Mouse (Mus musculus) MEL (cell line): ENCODE measurements around the gene Adgrv1. TPM values are rescaled to one million over a fixed set of nuclear protein-coding genes. Genes with fewer than 3 reads are reported as not detected.

Source experiments
- DNase-seq: peaks from one replicate; pipeline ENCODE4 v3.0.0; 2011; ENCODE audit warnings: low read depth, low spot score
- H3K27ac ChIP-seq: 2 replicates; pipeline ENCODE4 v1.5.1; 2012; ENCODE audit warnings: low read depth, mild to moderate bottlenecking, control low read depth, low read length, moderate library complexity; ENCODE audit not compliant: control insufficient read depth
- H3K27me3 ChIP-seq, 2 experiments: fragments of 150-350 bp in 1 of 2; sonication (generic) in 1 of 2; 2 replicates each; pipeline ENCODE4 v1.6.1; 2012; ENCODE audit warnings: low read length in 2 of 2, mild to moderate bottlenecking in 2 of 2, improper control_type of control experiment in 1 of 2, moderate library complexity in 1 of 2; ENCODE audit not compliant: insufficient read depth in 2 of 2, control insufficient read depth in 1 of 2
- H3K36me3 ChIP-seq, 2 experiments: 2 replicates each; pipeline ENCODE4 v1.6.1; 2012 to 2014; ENCODE audit warnings: low read length in 2 of 2, improper control_type of control experiment in 1 of 2, inconsistent platforms in 1 of 2, mild to moderate bottlenecking in 1 of 2; ENCODE audit not compliant: insufficient read depth in 2 of 2, control insufficient read depth in 1 of 2
- H3K4me1 ChIP-seq, 2 experiments: fragments of 150-350 bp in 1 of 2; sonication (generic) in 1 of 2; 2 replicates each; pipeline ENCODE4 v1.6.1; 2012; ENCODE audit warnings: low read length in 2 of 2, improper control_type of control experiment in 1 of 2, mild to moderate bottlenecking in 1 of 2; ENCODE audit not compliant: insufficient read depth in 2 of 2, control insufficient read depth in 1 of 2
- H3K4me3 ChIP-seq, 2 experiments: fragments of 150-350 bp in 1 of 2; sonication (generic) in 1 of 2; 2 replicates each; pipeline ENCODE4 v1.5.1; 2012; ENCODE audit warnings: low read depth in 2 of 2, low read length in 2 of 2, mild to moderate bottlenecking in 2 of 2, moderate library complexity in 2 of 2, control low read depth in 1 of 2, improper control_type of control experiment in 1 of 2; ENCODE audit not compliant: control insufficient read depth in 1 of 2, insufficient read depth in 1 of 2
- H3K79me2 ChIP-seq: 2 replicates; pipeline ENCODE4 v1.6.1; 2012; ENCODE audit warnings: mild to moderate bottlenecking, low read length, moderate library complexity; ENCODE audit not compliant: control insufficient read depth, poor library complexity, insufficient read depth
- H3K9ac ChIP-seq: 2 replicates; pipeline ENCODE4 v1.6.1; 2012; ENCODE audit warnings: low read depth, mild to moderate bottlenecking, control low read depth, low read length, moderate library complexity; ENCODE audit not compliant: control insufficient read depth, poor library complexity, severe bottlenecking
- H3K9me3 ChIP-seq: fragments of 150-350 bp; sonication (generic); replicated peaks from 2 replicates; pipeline ENCODE4 v1.6.1; 2012; ENCODE audit warnings: mild to moderate bottlenecking, low read length, improper control_type of control experiment, moderate library complexity; ENCODE audit not compliant: insufficient read depth
- BHLHE40 ChIP-seq: IDR thresholded peaks from 2 replicates; pipeline ENCODE4 v1.6.1; 2012; ENCODE audit warnings: low read depth, mild to moderate bottlenecking, inconsistent platforms, low read length, improper control_type of control experiment, borderline replicate concordance
- CHD1 ChIP-seq: IDR thresholded peaks from 2 replicates; pipeline ENCODE4 v1.6.1; 2012; ENCODE audit warnings: low read depth, mild to moderate bottlenecking, inconsistent platforms, low read length, improper control_type of control experiment
- CTCF ChIP-seq, 3 experiments: IDR thresholded peaks in 2 of 3; conservative IDR thresholded peaks in 1 of 3; 2 replicates each; pipeline ENCODE4 v1.5.1; 2011 to 2012; ENCODE audit warnings: low read length in 3 of 3, low read depth in 2 of 3, mild to moderate bottlenecking in 2 of 3, improper control_type of control experiment in 1 of 3, inconsistent platforms in 1 of 3, mixed read lengths in 1 of 3, moderate library complexity in 1 of 3; ENCODE audit not compliant: control insufficient read depth in 1 of 3, insufficient read depth in 1 of 3, poor library complexity in 1 of 3, severe bottlenecking in 1 of 3
- ELF1 ChIP-seq: IDR thresholded peaks from 2 replicates; pipeline ENCODE4 v1.6.1; 2014; ENCODE audit warnings: low read depth, mild to moderate bottlenecking, inconsistent platforms, low read length, improper control_type of control experiment, moderate library complexity
- ETS1 ChIP-seq: IDR thresholded peaks from 2 replicates; pipeline ENCODE4 v1.6.1; 2012; ENCODE audit warnings: low read depth, mild to moderate bottlenecking, inconsistent platforms, low read length, improper control_type of control experiment, moderate library complexity
- GABPA ChIP-seq: IDR thresholded peaks from 2 replicates; pipeline ENCODE4 v1.6.1; 2012; ENCODE audit warnings: low read depth, mild to moderate bottlenecking, inconsistent platforms, low read length, improper control_type of control experiment, moderate library complexity
- GATA1 ChIP-seq: IDR thresholded peaks from 2 replicates; pipeline ENCODE4 v1.6.1; 2011; ENCODE audit warnings: low read depth, low read length, improper control_type of control experiment
- HCFC1 ChIP-seq: IDR thresholded peaks from 2 replicates; pipeline ENCODE4 v1.6.1; 2012; ENCODE audit warnings: low read depth, mild to moderate bottlenecking, inconsistent platforms, low read length, improper control_type of control experiment, moderate library complexity
- JUND ChIP-seq: IDR thresholded peaks from 2 replicates; pipeline ENCODE4 v1.6.1; 2011; ENCODE audit warnings: low read depth, mild to moderate bottlenecking, improper control_type of control experiment, low read length
- KAT2A ChIP-seq: conservative IDR thresholded peaks from 2 replicates; pipeline ENCODE4 v1.6.1; 2012; ENCODE audit warnings: low read depth, low read length, improper control_type of control experiment, inconsistent platforms
- MAX ChIP-seq: IDR thresholded peaks from 2 replicates; pipeline ENCODE4 v1.6.1; 2011; ENCODE audit warnings: low read length, improper control_type of control experiment
- MAZ ChIP-seq: IDR thresholded peaks from 2 replicates; pipeline ENCODE4 v1.6.1; 2012; ENCODE audit warnings: low read depth, mild to moderate bottlenecking, inconsistent platforms, low read length, improper control_type of control experiment
- MEF2A ChIP-seq: IDR thresholded peaks from 2 replicates; pipeline ENCODE4 v1.6.1; 2014; ENCODE audit warnings: low read depth, mild to moderate bottlenecking, inconsistent platforms, low read length, improper control_type of control experiment; ENCODE audit not compliant: poor library complexity, insufficient replicate concordance, severe bottlenecking; ENCODE audit errors: extremely low read depth
- NRF1 ChIP-seq: IDR thresholded peaks from 2 replicates; pipeline ENCODE4 v1.6.1; 2014; ENCODE audit warnings: low read depth, mild to moderate bottlenecking, inconsistent platforms, low read length, improper control_type of control experiment, moderate library complexity; ENCODE audit not compliant: poor library complexity, insufficient read depth, severe bottlenecking
- POLR2A ChIP-seq, 2 experiments: IDR thresholded peaks; 2 replicates each; pipeline ENCODE4 v1.6.1; 2011 to 2012; ENCODE audit warnings: low read length in 2 of 2, mild to moderate bottlenecking in 2 of 2, control low read depth in 1 of 2, improper control_type of control experiment in 1 of 2, low read depth in 1 of 2, moderate library complexity in 1 of 2; ENCODE audit not compliant: control insufficient read depth in 1 of 2, insufficient read depth in 1 of 2, poor library complexity in 1 of 2
- POLR2AphosphoS2 ChIP-seq: IDR thresholded peaks from 2 replicates; pipeline ENCODE4 v1.6.1; 2011; ENCODE audit warnings: low read length, improper control_type of control experiment
- POLR2AphosphoS5 ChIP-seq: IDR thresholded peaks from 2 replicates; pipeline ENCODE4 v1.6.1; 2012; ENCODE audit warnings: low read depth, borderline replicate concordance, mild to moderate bottlenecking, inconsistent platforms, low read length, moderate library complexity, mixed read lengths
- RAD21 ChIP-seq: IDR thresholded peaks from 2 replicates; pipeline ENCODE4 v1.6.1; 2011; ENCODE audit warnings: mild to moderate bottlenecking, low read depth, low read length, improper control_type of control experiment
- SMC3 ChIP-seq: IDR thresholded peaks from 2 replicates; pipeline ENCODE4 v1.6.1; 2011; ENCODE audit warnings: low read depth, low read length, improper control_type of control experiment
- TAL1 ChIP-seq: IDR thresholded peaks from 2 replicates; pipeline ENCODE4 v1.6.1; 2012; ENCODE audit warnings: mild to moderate bottlenecking, inconsistent platforms, low read length, moderate library complexity, mixed read lengths
- USF1 ChIP-seq: IDR thresholded peaks from 2 replicates; pipeline ENCODE4 v1.6.1; 2014; ENCODE audit warnings: low read depth, mild to moderate bottlenecking, inconsistent platforms, low read length, improper control_type of control experiment, moderate library complexity
- USF2 ChIP-seq, 2 experiments: IDR thresholded peaks; 2 replicates each; pipeline ENCODE4 v1.6.1; 2011 to 2012; ENCODE audit warnings: improper control_type of control experiment in 2 of 2, low read length in 2 of 2, borderline replicate concordance in 1 of 2, inconsistent platforms in 1 of 2, low read depth in 1 of 2, mild to moderate bottlenecking in 1 of 2; ENCODE audit not compliant: insufficient read depth in 1 of 2
- ZC3H11A ChIP-seq: IDR thresholded peaks from 2 replicates; pipeline ENCODE4 v1.6.1; 2012; ENCODE audit warnings: low read depth, mild to moderate bottlenecking, inconsistent platforms, low read length, improper control_type of control experiment
- ZKSCAN1 ChIP-seq: IDR thresholded peaks from 2 replicates; pipeline ENCODE4 v1.6.1; 2012; ENCODE audit warnings: low read depth, mild to moderate bottlenecking, inconsistent platforms, low read length, improper control_type of control experiment, moderate library complexity
- ZMIZ1 ChIP-seq: IDR thresholded peaks from 2 replicates; pipeline ENCODE4 v1.6.1; 2012; ENCODE audit warnings: low read depth, mild to moderate bottlenecking, inconsistent platforms, low read length, improper control_type of control experiment, moderate library complexity
- ZNF384 ChIP-seq: IDR thresholded peaks from 2 replicates; pipeline ENCODE4 v1.6.1; 2012; ENCODE audit warnings: low read depth, mild to moderate bottlenecking, inconsistent platforms, low read length, improper control_type of control experiment
- polyA plus RNA-seq, 2 experiments: library from polyadenylated mRNA; stranded (reverse) in 1 of 2; unstranded in 1 of 2; fragments of >175 nt in 1 of 2; fragments of >200 nt in 1 of 2; gene quantifications; 2 replicates each; pipeline versions ENCODE4 v1.2.1 to v1.2.4; 2012; ENCODE audit warnings: low replicate concordance in 2 of 2, low read depth in 1 of 2; ENCODE audit not compliant: insufficient read length in 2 of 2, insufficient read depth in 1 of 2, missing spikeins in 1 of 2
- total RNA-seq: library from RNA; depleted of rRNA; stranded (reverse); fragments of 300-350 nt; gene quantifications from 2 replicates; pipeline ENCODE4 v1.2.3, GENCODE M21; 2012

The Adgrv1 gene
- total and polyA plus RNA-seq, 3 experiments, result 5.6 to 5.8 TPM; not detected in 1

- DNase-seq, result peak; percentile 74
- Histone ChIP-seq H3K79me2 (no peaks in the 10 kb centered on the region), H3K27me3 (no peaks in the 10 kb centered on the region; a peak in 2 of 4 replicates), H3K4me3 (no peak overlapping the region), H3K9me3 (no peaks in the 10 kb centered on the region), H3K9ac (no peak overlapping the region), H3K27ac (no peak overlapping the region)
- TF ChIP-seq RAD21, result peak; percentile 96
- TF ChIP-seq ZC3H11A, result peak; percentile 86
- no peak for TF ChIP-seq ZMIZ1
- TF ChIP-seq SMC3, result peak; percentile 92
- no peak for TF ChIP-seq GABPA
- no peak for TF ChIP-seq GATA1
- TF ChIP-seq POLR2A (IDR thresholded peaks at IDR 0.05; ENCODE audit: control insufficient read depth in 1 of 2, insufficient read depth in 1 of 2, low read depth in 1 of 2, low read length in 2 of 2, poor library complexity in 1 of 2), result no peak
- TF ChIP-seq USF2 (IDR thresholded peaks at IDR 0.05; ENCODE audit: borderline replicate concordance in 1 of 2, insufficient read depth in 1 of 2, low read depth in 1 of 2, low read length in 2 of 2), result no peak
- TF ChIP-seq ZKSCAN1, result no peak
- no peak for TF ChIP-seq ELF1
- no peak for TF ChIP-seq ZNF384
- TF ChIP-seq USF1, result no peak
- TF ChIP-seq JUND, result no peak
- TF ChIP-seq MEF2A, result no peak
- TF ChIP-seq NRF1, result no peak
- no peak for TF ChIP-seq MAX
- TF ChIP-seq CTCF (IDR thresholded peaks at IDR 0.05 in 2 of 3, conservative IDR thresholded peaks at IDR 0.05 in 1 of 3; ENCODE audit: control insufficient read depth in 1 of 3, insufficient read depth in 1 of 3, low read depth in 2 of 3, low read length in 3 of 3, poor library complexity in 1 of 3, severe bottlenecking in 1 of 3), result peak; percentile 86 to 94 (median 89)
- TF ChIP-seq, all 39 proteins: peak for 4
- no peaks in the 10 kb centered on the region for H3K36me3 ChIP-seq
- H3K4me1 ChIP-seq, result no peaks in the 10 kb centered on the region
Observed at GRCm38 (mm10) chr13:81439390-81440025, 193.4 kb downstream of the Adgrv1 start.

- no peaks in the 10 kb centered on the region for H3K4me1 ChIP-seq
- H3K4me3 ChIP-seq, result no peak overlapping the region
- no peak overlapping the region for H3K9ac ChIP-seq
- H3K36me3 ChIP-seq, result no peaks in the 10 kb centered on the region
- no peaks in the 10 kb centered on the region; a peak in 1 of 4 replicates for H3K27me3 ChIP-seq
- H3K27ac ChIP-seq, result no peak overlapping the region
- H3K79me2 ChIP-seq, result no peaks in the 10 kb centered on the region
- no peaks in the 10 kb centered on the region for H3K9me3 ChIP-seq
- TF ChIP-seq POLR2AphosphoS5 (no peak), BHLHE40 (no peak), ZMIZ1 (no peak), KAT2A (no peak), TAL1 (no peak), ETS1 (no peak), HCFC1 (no peak), POLR2AphosphoS2 (no peak), MAZ (no peak), CHD1 (no peak), NRF1 (no peak), USF2 (IDR thresholded peaks at IDR 0.05; ENCODE audit: borderline replicate concordance in 1 of 2, insufficient read depth in 1 of 2, low read depth in 1 of 2, low read length in 2 of 2) (no peak), POLR2A (IDR thresholded peaks at IDR 0.05; ENCODE audit: control insufficient read depth in 1 of 2, insufficient read depth in 1 of 2, low read depth in 1 of 2, low read length in 2 of 2, poor library complexity in 1 of 2) (no peak)
- peak; percentile 26 for DNase-seq
Observed at GRCm38 (mm10) chr13:81437088-81437487, 195.9 kb downstream of the Adgrv1 start.
